Mouse (Mus musculus) Patski (cell line): ENCODE data around the gene Asb6. TPM values are rescaled to one million over a fixed set of nuclear protein-coding genes. Genes with fewer than 3 reads are reported as not detected.

Experiments
- ATAC-seq: fragments of 100-300 bp; one replicate; pipeline ENCODE4 v1.8.0; 2021
- CTCF ChIA-PET: fragments of 350-600 bp; sonication (Branson Sonifier 250); formaldehyde crosslinking; loops from one replicate; lab custom pipeline; 2022; ENCODE audit warnings: inconsistent platforms; lab: Charles Lee
- POLR2A ChIA-PET: fragments of 350-600 bp; sonication (Branson Sonifier 250); formaldehyde crosslinking; loops from one replicate; lab custom pipeline; 2022; ENCODE audit warnings: antibody characterized with exemption, inconsistent platforms; lab: Charles Lee
- DNase-seq: peaks from one replicate; pipeline ENCODE4 v3.0.0-alpha.2; 2011; ENCODE audit warnings: low read depth, low spot score
- H3K27me3 ChIP-seq: fragments of 371-371 bp; one replicate; pipeline ENCODE4 v1.5.1; 2021
- CTCF ChIP-seq: fragments of 100-300 bp; IDR thresholded peaks from one replicate; pipeline ENCODE4 v1.5.1; 2021
- in situ Hi-C: fragments of 300-500 bp; cut with MboI; formaldehyde crosslinking; loops from 3 replicates; pipeline ENCODE4 v1.11.1; 2018; ENCODE audit warnings: low pct_unique_long_range_greater_than_20kb, mixed read lengths
- polyA plus RNA-seq: library from polyadenylated mRNA; unstranded; gene quantifications from one replicate; pipeline ENCODE4 v1.2.3, GENCODE M21; 2021

Gene Asb6
- polyA plus RNA-seq = 36.8 TPM

- no peak for DNase-seq
- no peaks in the 10 kb centered on the region for H3K27me3 ChIP-seq
- in situ Hi-C loops = no loop called here
- no peak for ATAC-seq
- CTCF ChIA-PET = no interaction called here
- POLR2A ChIA-PET = no interaction called here
- no peak for TF ChIP-seq CTCF
These were observed at the start of gene Asb6 for GRCm38 (mm10) chr2:30830283-30830795. Gene Asb6, minus strand, starts transcription at chr2:30830333.

DNA sequence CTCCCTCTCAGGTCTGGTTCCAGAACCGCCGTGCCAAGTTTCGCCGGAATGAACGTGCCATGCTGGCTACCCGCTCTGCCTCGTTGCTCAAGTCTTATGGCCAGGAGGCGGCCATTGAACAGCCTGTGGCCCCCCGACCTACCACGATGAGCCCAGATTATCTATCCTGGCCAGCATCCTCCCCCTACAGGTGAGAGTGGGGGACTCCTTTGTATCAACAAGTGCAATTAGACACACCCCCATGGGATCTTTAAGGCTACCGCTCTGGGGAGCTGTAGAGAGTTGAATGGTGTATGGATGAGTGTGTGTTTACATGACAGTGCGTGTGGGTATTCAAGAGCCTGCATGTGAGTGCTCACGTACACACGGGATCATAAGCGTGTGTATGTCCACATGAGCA, 49.3 kb upstream of the Asb6 start:
- no peaks in the 10 kb centered on the region for H3K27me3 ChIP-seq
- DNase-seq = no peak
- in situ Hi-C loops = no loop called here
- CTCF ChIA-PET = interaction anchor here (1.5 kb wide), 1 partner anchor 12 kb away, joined by 3 read pairs; no protein-coding TSS in a partner anchor
- TF ChIP-seq CTCF = no peak
- POLR2A ChIA-PET = no interaction called here
- no peak for ATAC-seq

- TF ChIP-seq CTCF = no peak
- ChIA-PET POLR2A (no interaction called here), CTCF (interaction anchor here (1.0 kb wide), 1 partner anchor 79 kb away, joined by 3 read pairs; no protein-coding TSS in a partner anchor)
- ATAC-seq (no peak), DNase-seq (peak; percentile 83)
- in situ Hi-C loops = no loop called here
- H3K27me3 ChIP-seq = no peaks in the 10 kb centered on the region
These were observed 45.7 kb upstream of the Asb6 start for GRCm38 (mm10) chr2:30875621-30876432.

DNA sequence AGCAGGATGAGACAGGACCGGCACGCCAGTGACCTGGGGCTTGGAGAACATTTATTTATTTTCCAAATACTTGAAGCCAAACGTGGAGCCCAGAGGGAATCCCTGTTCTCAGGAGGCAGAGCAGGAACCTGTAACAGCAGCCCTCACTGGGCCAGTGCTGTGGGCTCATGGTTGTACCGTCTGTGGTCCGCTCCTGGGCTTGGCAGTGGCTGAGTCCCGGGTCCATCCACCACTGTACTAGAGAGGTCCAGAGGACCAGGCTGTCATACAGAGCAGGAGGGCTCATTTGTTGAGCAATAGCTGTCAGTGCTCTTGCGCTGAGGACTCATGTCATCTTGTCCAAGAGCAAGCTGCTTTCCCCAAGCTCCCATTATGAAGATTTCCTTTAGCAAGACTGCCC, 45.0 kb upstream of the Asb6 start:
- ATAC-seq (no peak), DNase-seq (no peak)
- TF ChIP-seq CTCF = no peak
- in situ Hi-C loops = no loop called here
- ChIA-PET CTCF (no interaction called here), POLR2A (interaction anchor here (0.5 kb wide), 1 partner anchor 1126 kb away, joined by 6 read pairs; no protein-coding TSS in a partner anchor)
- no peaks in the 10 kb centered on the region for H3K27me3 ChIP-seq

- DNase-seq = no peak
These were observed 44.3 kb upstream of the Asb6 start for GRCm38 (mm10) chr2:30874445-30874844.

DNA sequence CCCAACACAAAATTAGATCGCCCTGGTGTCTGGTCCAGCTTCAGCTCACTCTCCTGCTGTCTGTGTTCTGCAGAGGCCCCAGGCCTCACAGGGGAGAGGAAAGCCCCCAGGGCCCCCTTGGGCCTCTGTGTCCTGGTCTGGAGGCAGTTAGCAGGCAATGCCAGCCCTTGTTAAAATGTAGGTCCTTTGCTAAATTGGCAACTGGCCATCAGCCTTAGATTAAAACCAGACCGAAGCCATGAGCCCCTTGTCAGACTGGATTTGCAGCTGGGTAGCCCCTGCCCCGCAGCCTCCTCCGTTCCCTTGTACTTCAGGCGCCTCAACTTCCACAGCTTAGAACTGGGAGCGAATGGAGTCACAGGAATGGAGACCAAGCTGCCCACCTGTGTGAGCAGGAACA, 42.5 kb upstream of the Asb6 start:
- no peak for TF ChIP-seq CTCF
- in situ Hi-C loops = no loop called here
- no peaks in the 10 kb centered on the region for H3K27me3 ChIP-seq
- ChIA-PET POLR2A (no interaction called here), CTCF (interaction anchor here (1.7 kb wide), 1 partner anchor 16 kb away, joined by 4 read pairs; no protein-coding TSS in a partner anchor)
- DNase-seq = no peak
- no peak for ATAC-seq

More at GRCm38 (mm10) chr2:30874445-30874844, 44.3 kb upstream of the Asb6 start:
- H3K27me3 ChIP-seq = no peaks in the 10 kb centered on the region
- in situ Hi-C loops = no loop called here
- ChIA-PET CTCF (no interaction called here), POLR2A (no interaction called here)
- ATAC-seq = no peak
- TF ChIP-seq CTCF = no peak

DNA sequence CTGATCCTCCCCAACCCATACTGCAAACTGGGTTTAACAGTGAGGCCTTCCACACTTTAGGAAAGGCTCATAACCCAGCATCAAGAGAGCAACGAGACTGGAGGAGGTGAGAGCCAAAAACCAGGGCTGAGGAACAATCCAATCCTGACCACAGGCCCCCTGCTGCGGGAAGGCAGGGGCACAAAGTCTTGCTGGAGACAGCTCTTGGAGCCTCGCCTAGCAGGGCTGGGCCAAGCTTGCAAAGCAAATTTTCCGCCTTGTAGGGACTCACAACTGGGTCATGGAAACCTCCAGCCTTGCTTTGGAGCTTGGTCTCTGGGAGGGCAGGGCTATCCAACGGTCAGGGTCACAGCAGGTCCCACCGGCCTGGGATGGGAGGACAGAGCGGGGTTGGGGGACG, 40.7 kb upstream of the Asb6 start:
- ATAC-seq (no peak), DNase-seq (no peak)
- ChIA-PET CTCF (no interaction called here), POLR2A (interaction anchor here (1.0 kb wide), 1 partner anchor 42 kb away, joined by 3 read pairs; no protein-coding TSS in a partner anchor)
- in situ Hi-C loops = no loop called here
- no peak for TF ChIP-seq CTCF
- H3K27me3 ChIP-seq = no peaks in the 10 kb centered on the region

- no peak for TF ChIP-seq CTCF
- H3K27me3 ChIP-seq = no peaks in the 10 kb centered on the region
- CTCF ChIA-PET = no interaction called here
- POLR2A ChIA-PET = no interaction called here
- in situ Hi-C loops = no loop called here
- ATAC-seq (no peak), DNase-seq (no peak)
These were observed 35.3 kb upstream of the Asb6 start for GRCm38 (mm10) chr2:30865426-30865825.

- no peak for DNase-seq
These were observed 34.8 kb upstream of the Asb6 start for GRCm38 (mm10) chr2:30864968-30865381.

GRCm38 (mm10) chr2:30863574-30863973, 33.4 kb upstream of the Asb6 start:
- ATAC-seq (no peak), DNase-seq (no peak)
- POLR2A ChIA-PET = interaction anchor here (0.6 kb wide), 1 partner anchor 35 kb away, joined by 3 read pairs; no protein-coding TSS in a partner anchor
- CTCF ChIA-PET = no interaction called here
- no peak for TF ChIP-seq CTCF
- in situ Hi-C loops = no loop called here
- H3K27me3 ChIP-seq = no peaks in the 10 kb centered on the region

More at GRCm38 (mm10) chr2:30864968-30865381, 34.8 kb upstream of the Asb6 start:
- POLR2A ChIA-PET = no interaction called here
- TF ChIP-seq CTCF = no peak
- in situ Hi-C loops = no loop called here
- CTCF ChIA-PET = no interaction called here
- no peak for ATAC-seq
- no peaks in the 10 kb centered on the region for H3K27me3 ChIP-seq

- CTCF ChIA-PET = interaction anchor here (1.0 to 1.3 kb wide), 2 partner anchors 10 to 20 kb away, joined by 3 to 4 read pairs; no protein-coding TSS in a partner anchor
- no peak for TF ChIP-seq CTCF
- in situ Hi-C loops = no loop called here
- no peak for ATAC-seq
- no peaks in the 10 kb centered on the region for H3K27me3 ChIP-seq
- POLR2A ChIA-PET = no interaction called here
- DNase-seq = no peak
These were observed 31.9 kb upstream of the Asb6 start for GRCm38 (mm10) chr2:30862081-30862480.
